Mouse (Mus musculus) gastrocnemius, postnatal 4 days (tissue): ENCODE measurements at regions not wholly inside any gene's neighbourhood (a gene's known extent, or its start where the extent isn't known, plus 50 kb on each side); places are given as distances from the start of the nearest gene placed in this dataset.

Experiments used
- DNase-seq, 2 experiments: peaks; one replicate each; pipeline ENCODE4 v3.0.0; 2021 to 2022; ENCODE audit warnings: low spot score in 2 of 2, mixed read lengths in 2 of 2

DNA sequence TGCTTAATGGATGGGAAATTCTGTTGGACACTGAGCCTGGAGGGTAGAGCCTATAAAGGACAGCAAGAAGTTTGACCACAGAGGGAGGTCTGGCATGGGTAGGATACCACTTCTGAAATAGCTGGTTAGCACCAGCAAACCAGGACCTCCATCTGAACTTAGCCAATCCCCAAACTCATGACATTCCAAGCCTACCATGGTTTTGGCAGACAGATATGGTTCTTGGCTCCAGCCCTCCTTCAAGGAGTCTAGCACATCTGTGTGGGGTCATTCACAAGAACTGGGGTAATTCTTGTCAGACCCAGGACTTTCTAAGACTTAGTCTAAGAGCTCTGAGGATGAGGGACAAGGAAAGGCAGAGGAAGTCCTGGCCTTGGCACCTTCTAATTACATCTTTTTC, 187.7 kb downstream of the Phlda1 start:
- no peak for DNase-seq

DNA sequence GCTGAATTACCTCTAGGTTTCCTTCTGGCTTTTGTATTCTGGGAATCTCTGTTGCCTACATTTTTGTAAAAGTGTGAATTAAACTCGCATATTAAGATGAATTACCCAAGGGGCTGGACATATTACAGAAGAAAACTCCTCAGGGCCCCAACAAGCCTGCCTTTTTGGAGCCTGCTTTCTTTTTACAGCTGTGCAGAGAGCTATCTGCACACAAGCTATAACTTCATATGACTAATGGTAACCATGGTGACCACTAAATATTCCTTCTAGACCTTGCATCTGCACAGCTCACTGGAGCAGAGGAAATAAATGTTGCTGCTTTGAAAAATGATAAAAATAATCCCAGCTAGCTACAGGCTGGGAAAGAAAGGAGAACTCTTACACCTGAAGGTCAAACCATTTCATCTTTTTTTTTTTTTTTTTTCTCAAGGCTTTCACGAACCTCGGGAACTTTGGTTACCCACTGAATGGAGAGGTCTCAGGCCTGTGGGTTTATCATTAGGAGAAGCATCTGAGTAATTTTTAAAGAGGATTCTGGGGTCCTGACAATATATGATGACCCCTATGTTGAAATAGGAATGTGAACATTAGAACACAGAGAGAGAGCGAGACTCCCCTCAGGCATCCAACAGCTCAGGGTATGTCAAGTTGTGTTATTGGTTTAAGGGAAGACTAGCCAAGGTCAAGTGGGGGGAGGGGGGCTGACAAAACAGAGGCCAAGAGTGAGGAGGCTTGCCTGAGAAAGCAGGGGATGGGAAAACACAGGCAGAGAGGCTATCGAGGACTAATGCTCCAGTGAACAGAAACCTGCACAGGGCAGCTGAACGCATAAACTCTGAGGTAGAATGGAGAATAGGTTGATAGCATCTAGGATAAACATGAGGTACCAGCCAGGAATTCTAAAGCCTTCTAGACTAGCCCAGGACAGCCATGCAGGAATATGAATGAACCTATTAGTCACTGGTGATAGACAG, 188.4 kb downstream of the Phlda1 start:
- DNase-seq, result no peak

DNA sequence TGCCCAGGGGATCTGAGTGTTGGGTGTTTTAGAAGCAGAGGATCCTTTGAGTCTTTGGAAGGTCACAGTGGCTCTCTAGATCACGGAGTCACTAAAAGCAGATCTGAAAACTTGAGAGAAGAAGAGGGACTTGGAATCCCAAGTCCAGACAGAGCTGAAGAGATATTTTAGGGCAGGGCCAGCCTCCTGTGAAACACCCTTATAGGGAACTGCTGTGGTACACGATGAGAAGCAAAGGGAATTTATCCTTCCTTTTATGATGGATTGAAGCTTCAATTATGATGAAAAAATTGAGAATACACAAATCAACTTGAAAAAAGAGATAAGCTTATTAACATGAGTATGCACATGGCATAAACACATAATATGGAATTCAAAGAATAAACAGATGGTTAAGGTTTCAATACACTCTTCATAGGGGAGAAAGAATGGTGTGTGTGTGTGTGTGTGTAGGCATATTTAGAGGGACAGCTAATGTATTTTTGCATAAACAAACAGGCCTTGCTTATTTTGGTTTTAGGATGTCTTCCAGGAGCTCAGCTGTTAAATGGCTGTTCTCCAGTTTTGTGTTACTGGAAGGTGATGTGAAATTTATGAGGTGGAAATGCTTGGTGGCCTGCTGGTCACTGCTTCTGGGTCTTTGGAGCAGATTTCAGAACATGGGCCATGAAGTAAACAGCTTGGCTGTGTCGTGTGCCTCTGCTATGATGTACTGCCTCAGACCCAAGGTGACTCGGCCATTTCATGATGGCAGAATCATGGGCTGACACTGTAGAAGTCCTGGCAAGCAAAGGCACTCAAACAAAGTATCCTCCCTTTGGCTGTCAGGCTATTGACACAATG, 190.1 kb downstream of the Phlda1 start:
- DNase-seq, result no peak

DNA sequence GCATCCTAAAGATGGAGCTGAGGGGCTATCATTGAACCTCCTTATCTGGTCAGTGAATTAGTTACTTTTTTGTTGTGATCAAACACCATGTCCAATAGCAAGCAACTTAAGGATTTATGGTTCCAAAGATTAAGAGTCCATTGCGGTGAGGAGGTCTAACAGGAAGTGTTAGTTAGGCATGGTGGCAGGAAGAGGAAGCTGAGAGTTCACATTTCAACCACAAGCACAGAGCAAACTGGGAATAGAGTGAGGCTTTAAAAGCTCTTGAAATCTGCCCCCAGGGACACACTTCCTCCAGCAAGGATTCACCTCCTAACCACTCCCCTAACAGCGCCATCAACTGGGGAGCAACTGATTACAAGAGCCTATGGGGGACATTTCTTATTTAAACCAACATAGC, 190.9 kb downstream of the Phlda1 start:
- no peak for DNase-seq

DNA sequence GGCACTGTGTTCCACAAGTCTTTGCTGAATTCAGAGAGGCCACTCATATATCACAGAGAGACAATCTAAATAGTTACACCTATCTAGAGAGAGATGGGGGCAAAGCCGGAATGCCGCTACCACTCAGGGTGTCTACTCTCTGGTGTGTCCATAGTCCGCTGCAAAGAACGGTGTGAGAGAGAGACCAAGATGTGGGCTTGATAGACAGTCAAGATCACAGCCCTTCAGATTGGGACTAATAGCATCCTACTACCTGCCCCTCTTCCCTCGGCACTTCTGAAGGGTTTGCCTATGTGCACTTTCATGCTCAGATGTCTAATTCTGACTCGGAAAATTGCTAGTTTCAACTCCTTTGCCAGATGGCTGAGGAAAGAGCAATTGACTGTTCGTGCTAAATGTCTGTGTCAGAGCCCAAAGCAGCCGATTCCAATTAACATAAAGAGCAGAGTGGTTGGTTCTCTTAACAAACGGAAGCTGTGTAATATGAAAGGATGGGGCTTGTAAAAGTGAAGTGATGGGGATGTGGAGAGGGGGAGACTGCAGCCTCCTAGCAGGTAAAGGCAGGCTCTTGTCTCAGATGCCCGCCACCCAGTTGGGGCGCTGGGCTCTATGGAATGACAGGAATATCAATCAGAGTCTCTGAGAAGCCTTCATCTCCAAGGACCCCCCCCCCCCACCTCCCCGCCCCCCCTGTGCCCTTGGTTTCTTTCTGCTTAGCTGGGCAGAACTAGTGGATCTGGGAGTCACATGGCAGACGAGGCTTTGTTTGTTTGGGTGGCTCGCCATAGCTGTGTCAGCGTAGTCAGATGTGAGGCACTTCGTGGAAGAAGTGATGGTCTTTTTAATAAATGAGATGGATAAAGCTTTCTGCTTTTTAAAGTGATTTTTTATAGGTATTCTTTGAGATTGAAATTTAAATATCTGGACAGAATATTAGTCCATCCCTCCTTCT, 193.7 kb downstream of the Phlda1 start:
- DNase-seq, result no peak

DNA sequence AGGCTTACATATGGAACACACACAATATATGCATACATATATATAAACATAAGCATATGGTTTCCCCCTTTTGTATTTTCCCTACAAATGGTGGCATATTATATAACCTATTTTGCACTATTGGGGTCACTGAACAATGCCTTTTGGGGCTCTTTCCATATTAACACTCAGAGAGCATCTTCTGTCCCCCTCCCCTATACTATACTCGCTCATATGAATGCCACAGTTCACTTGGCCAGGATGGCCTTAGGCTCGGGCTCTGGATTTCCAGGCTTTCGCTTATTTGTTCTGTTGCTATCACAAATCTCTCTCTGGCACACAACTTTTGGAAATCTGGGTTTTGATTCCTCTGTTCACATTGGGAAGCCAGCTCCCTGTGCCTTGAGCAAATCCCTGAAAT, 194.5 kb downstream of the Phlda1 start:
- DNase-seq, result no peak

DNA sequence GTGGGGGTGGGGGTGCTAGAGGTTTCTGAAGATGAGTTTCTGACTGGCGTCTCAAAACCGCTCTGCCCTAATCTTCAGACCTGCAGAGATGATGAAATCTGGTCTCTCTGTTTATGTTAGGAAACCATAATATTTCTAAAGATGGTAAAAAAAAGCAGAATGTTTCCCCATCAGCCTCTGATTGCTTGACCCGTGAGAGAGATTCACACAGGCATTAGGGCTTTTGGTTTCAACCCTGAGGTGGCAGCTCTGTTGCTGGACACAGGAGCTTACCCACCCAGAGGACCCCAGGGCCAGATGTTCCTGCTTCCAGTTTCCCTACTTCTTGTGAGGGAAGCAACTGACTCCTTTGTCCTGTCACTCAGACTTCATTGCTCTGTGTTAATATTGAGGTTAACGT, 195.1 kb downstream of the Phlda1 start:
- no peak for DNase-seq

DNA sequence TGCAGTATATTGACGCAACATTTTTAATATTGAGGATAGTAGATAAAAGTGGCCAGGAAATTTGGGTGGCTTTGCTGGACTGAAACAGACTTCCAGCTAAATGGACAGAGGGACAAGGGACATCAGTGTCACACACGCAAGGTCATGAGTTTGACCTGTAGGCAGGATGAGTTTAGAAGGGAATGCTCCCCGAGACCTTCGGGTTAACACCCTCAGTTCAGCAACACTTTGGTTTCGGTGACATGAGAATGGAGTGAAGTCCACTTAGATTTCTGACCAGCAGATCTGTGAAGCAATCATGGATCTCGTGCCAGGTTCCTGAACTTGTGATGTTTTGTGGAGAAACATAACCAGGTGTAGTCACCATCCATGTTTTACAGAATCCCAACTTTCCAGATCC, 196.3 kb downstream of the Phlda1 start:
- DNase-seq, result no peak

DNA sequence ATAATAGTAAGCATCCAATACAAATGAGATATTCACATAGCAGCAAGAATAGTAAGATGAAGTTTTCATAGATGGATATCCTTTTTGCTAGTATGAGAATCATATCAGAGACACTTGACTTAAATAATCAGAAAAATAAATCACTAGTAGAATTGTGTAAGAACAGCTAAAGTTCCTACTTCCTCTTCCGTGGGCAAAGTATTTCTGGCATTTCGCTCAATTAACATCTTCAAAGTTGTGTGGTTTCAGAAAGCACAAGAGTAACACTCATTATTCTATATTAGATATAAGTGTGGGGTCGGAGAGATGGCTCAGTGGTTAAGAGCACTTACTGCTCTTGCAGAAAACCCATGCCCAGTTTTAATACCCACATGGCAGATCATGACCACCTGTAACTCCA, 197.4 kb downstream of the Phlda1 start:
- no peak for DNase-seq

DNA sequence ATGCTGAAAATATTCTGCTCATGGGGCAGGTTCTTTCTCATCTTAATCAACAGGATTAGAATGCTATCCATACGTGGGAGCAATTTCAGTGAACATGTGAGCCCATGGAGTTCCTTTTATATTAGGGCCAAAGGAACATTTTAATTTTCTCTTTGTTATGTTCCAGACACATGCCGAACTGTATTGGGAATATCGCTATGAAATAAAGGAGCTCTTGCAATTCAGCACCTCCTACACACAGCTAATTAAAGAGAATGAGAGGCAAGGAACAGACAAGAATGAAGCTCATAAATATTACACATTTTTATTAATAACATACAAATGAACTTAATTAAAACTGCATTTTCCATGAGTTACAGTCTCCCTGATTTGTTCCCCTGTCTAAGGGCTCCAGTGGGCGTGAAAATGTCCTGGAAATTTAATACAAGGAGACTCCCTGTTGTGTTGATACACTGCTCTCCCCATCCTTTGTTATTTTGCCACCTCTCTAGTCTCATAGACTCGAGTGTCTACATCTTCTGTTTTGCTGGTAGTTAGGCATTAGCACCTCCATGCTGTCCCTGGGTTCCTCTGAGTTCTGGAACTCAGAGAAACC, 205.5 kb downstream of the Phlda1 start:
- no peak for DNase-seq

DNA sequence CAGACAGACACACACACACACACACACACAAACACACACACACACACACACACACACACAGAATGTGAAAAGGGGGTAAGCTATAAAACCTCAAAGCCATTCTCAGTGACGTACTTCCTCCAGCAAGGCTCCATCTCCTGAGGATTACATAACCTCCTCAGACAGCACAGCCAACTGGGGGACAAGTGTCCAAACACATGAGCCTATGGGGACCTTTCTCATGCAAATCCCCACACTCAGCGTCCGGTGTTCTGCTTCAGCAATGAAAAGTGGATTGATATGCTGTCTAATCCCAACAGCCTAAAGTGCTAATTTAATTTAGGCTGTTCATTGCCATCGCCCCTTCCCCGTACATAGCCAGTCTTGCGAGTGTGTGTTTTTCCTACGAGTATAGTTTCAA, 206.9 kb downstream of the Phlda1 start:
- no peak for DNase-seq

DNA sequence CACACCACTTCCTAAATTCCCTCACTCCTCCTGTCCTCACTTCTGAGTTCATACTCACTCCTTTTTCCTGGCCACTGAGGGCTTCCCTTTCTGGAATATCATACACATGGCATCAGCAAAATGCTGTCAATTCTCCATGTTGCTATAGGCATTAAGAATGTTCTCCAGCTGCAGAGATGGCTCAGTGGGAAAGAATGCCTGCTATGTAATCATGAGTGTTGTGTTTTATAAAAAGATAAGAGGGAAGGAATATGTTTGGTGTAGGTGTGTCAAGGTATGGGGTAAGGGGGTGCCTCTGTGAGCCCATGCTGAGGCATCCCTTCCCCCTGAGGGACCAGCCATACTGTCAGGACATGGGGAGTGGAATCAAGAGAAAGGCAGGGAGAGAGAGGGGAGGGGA, 207.6 kb downstream of the Phlda1 start:
- no peak for DNase-seq

DNA sequence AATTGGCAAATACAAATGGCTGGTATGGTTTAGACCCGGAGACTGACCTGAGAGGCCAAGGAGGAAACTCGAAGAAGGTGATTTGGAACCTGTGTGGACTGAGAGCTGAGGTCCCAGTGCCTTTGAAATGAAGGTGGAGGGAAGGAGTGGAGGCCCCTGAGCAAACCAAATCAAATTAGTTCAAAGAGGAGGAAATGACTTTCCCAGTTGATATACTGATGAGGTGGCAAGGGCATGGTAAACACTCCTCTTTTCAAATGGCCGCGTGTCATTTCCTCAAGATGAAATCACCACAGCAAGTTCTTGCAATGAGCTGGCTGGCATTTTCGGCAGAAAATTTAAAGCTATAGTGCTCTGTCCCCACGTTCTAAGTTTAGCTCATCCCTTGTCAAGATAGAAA, 209.1 kb downstream of the Phlda1 start:
- DNase-seq, result no peak

DNA sequence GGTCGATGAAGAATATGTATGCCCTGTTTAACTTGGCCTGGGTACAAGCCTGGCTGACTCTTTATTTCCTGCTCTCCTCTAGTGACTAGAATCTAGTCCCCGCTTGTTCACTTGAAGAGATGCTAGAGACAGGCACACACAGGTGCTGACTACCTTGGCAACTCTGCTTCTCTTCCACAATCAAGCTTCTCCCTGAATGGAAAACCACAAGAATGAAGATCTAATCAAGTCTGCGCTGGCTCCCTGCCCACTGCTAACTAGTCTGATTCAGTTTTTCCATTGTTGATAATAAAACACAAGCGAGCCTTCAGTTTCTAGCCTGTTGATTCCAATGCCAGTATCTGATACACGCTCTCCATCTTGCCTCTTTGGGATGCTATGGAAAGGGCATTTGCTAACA, 213.5 kb downstream of the Phlda1 start:
- DNase-seq, result peak in 1 of 2 experiments; percentile 20

DNA sequence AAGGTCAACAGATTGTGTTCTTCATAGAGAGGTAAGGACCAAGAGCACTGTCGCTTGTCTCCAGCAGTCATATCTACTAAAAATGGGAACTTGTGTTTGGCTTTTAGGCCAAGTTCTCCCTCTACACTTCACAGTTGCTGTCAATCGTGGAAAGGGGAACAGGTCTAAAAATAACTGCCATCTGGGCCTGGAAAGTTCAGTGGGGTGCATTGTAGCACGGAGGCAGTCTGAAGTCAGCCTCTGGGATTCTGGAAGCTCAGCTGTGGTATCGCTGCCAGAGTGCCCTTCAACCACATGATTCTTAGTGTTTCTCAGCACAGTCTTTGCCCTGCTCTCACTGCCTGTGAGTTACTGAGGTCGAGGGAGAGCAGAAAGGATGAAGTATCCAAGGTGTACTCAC, 215.0 kb downstream of the Phlda1 start:
- DNase-seq, result no peak

DNA sequence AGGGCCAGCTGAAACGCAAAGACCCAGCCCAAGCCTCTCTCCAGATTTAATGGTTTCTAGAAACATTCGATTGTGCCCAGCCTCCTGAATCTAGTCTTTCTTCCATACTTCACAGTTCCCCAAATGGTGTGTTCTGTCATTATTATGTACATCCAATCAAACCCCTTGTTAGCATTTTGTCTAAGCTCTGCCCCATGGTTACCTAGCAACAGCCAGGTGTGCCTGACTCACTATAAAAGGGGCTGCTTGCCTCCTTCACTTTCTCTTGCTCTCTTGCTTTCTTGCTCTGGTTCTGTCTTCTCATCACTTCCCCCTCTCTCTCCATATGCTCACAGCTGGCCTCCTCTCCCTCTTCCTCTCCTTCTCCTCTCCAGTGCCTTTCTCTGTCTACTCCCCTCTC, 217.8 kb downstream of the Phlda1 start:
- DNase-seq, result no peak

DNA sequence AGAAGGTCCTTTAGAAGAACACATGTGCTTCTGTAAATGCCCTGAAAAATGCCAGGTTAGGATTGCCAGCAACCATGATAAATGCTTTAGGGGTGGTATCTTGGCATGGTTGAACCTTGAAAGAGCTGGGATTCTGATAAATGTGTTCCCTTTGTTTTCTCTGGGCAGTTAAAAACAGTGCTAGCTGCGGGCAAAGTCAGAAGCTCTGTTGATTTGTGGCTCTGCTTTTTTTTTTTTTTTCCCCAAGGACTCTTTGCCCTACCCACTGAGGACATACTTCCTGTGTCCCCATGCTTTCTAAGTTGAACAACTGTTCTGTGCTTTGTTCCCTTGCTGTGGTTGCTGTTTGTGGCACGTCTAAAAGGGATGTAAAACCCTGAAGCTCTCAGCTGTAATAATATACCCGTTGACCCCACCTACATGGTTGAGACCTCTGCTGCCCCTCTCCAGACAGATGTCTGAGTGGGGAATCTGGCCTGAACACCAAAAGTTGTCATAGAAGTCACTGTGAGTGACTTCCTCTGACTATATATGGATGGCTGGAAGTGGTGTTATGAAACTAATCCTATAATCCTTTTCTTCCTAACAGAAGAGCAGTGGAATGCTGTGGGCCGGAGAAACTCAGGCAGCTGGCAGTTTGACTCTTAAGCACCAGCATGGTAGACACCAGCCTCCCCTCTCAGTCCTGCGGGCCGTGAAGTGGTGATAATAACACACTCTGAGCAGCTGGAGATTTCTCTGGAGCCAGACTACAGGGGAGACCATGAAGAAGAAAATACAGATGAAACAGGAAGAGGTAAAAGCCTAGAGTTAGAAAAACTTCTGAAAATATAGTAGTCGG, 218.7 kb downstream of the Phlda1 start:
- DNase-seq, result no peak

DNA sequence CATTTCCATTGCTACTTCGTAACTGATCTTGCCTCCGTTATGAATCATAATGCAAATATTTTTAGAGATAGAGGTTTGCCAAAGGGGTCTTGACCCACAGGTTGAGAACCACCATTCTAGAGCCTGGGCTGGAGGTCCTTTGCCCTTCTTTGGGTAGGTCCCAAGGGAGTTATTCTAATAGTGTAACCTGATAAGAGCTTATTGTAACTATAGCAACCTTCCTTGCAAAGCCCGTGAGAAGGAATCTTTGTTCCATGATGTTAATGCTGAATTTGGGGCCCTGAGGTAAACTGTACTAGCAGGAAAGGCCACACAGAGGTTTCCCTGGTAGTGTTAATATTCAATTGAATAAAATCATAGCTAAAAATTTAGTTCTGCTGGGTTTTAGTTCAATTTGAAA, 229.9 kb downstream of the Phlda1 start:
- no peak for DNase-seq

DNA sequence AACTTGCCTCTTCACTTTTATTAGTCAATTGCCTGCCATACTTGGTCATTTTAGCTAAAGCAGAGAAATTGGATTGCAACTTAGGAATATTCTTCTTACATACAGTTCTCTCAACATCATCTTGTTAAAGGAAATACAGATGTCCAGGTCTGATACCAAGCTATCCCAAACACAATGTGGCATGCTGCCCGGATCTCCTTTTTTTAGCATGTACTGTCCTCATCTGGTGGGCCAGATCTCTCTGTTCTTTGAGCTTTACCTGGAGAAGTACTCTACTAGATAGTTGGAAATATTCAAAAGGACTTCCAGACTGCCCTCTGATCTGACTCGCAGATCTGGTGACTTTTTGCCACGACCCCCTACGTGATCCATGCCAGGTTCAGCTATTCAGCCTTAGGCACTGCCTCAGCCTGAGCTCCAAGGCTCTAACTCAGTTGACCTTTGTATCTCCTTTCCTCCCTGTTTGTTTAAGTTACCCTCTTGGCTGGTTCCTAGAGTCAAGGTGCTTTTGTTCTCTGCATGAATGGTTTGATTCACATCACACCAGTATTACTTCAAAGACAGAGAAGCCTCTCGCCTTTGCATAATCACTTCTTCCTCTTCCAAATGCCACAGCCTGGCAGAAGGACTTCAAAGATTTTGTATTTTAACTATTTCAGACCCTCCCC, 232.9 kb upstream of the Krr1 start:
- no peak for DNase-seq
